Comparison of ENCODE assay signal across 25 mouse cellular contexts in genomic region chr8:10879883-10880282, GRCm38 (mm10).
DNase-seq lines count a peak whose midpoint lies in the region; ATAC-seq lines count a peak whose summit lies in the region.
"Had no signal": no experiment of that assay in that cellular context is flagged by ENCODE, and none has a peak within 500 bp of the region (broad histone marks: within the 10 kb centered on the region; RNA-seq: fewer than 3 reads in every experiment).

No protein-coding gene starts in this region.

- H3K9me3 ChIP-seq in hindbrain, embryonic 10.5 days = no peaks in the 10 kb centered on the region
- no peaks in the 10 kb centered on the region for H3K9me3 ChIP-seq in hindbrain, embryonic 16.5 days (ENCODE audit: control insufficient read depth, low read length)
- H3K9me3 ChIP-seq in liver, embryonic 16.5 days (replicated peaks; ENCODE audit: control insufficient read depth, low read length) = no peaks in the 10 kb centered on the region
- H3K9me3 ChIP-seq in liver, embryonic 11.5 days (ENCODE audit: control insufficient read depth, low read length) = no peaks in the 10 kb centered on the region
- no peaks in the 10 kb centered on the region for H3K9me3 ChIP-seq in stomach, embryonic 16.5 days (replicated peaks; ENCODE audit: control insufficient read depth, low read length)
- H3K9me3 ChIP-seq in heart, embryonic 10.5 days = no peaks in the 10 kb centered on the region
- H3K9me3 ChIP-seq: G1E; heart, embryonic 15.5 days; limb, embryonic 10.5 days; liver, embryonic 13.5 days; midbrain, embryonic 13.5 days; neural tube, embryonic 12.5 days had no signal

- H3K36me3 ChIP-seq in hindbrain, embryonic 10.5 days = no peaks in the 10 kb centered on the region
- no peaks in the 10 kb centered on the region for H3K36me3 ChIP-seq in hindbrain, embryonic 16.5 days (ENCODE audit: control insufficient read depth, insufficient read depth, low read length)
- no peaks in the 10 kb centered on the region for H3K36me3 ChIP-seq in liver, embryonic 16.5 days (ENCODE audit: control insufficient read depth, insufficient read depth)
- no peaks in the 10 kb centered on the region for H3K36me3 ChIP-seq in liver, embryonic 11.5 days (ENCODE audit: control insufficient read depth, insufficient read depth, low read length)
- no peaks in the 10 kb centered on the region for H3K36me3 ChIP-seq in stomach, embryonic 16.5 days (ENCODE audit: control insufficient read depth, insufficient read depth, low read length)
- no peaks in the 10 kb centered on the region for H3K36me3 ChIP-seq in heart, embryonic 10.5 days
- H3K36me3 ChIP-seq: G1E; heart, embryonic 15.5 days; limb, embryonic 10.5 days; liver, embryonic 13.5 days; midbrain, embryonic 13.5 days; neural tube, embryonic 12.5 days had no signal

- H3K4me1 ChIP-seq in hindbrain, embryonic 10.5 days (replicated peaks) = peaks cover 12% of the 10 kb centered on the region
- peaks cover 2% of the 10 kb centered on the region; the same call in 1 of the 2 replicates for H3K4me1 ChIP-seq in hindbrain, embryonic 16.5 days (ENCODE audit: control insufficient read depth, insufficient read depth, low read depth, low read length)
- H3K4me1 ChIP-seq in liver, embryonic 16.5 days (ENCODE audit: control insufficient read depth, low read depth, low read length) = no peaks in the 10 kb centered on the region
- H3K4me1 ChIP-seq in liver, embryonic 11.5 days (replicated peaks; ENCODE audit: control insufficient read depth, insufficient read depth, low read length) = no peaks in the 10 kb centered on the region
- 0 out of 2 replicates have a peak, but pooled peaks cover 6% of the 10 kb centered on the region for H3K4me1 ChIP-seq in stomach, embryonic 16.5 days (ENCODE audit: control insufficient read depth, insufficient read depth, low read length)
- peaks cover 6% of the 10 kb centered on the region; the same call in 1 of the 2 replicates for H3K4me1 ChIP-seq in heart, embryonic 10.5 days
- H3K4me1 ChIP-seq: limb, embryonic 10.5 days; midbrain, embryonic 13.5 days had no signal

- no peak overlapping the region for H3K4me3 ChIP-seq in hindbrain, embryonic 10.5 days
- H3K4me3 ChIP-seq in hindbrain, embryonic 16.5 days (ENCODE audit: low read length) = no peak overlapping the region
- H3K4me3 ChIP-seq in liver, embryonic 16.5 days (ENCODE audit: low read depth, low read length) = no peak overlapping the region
- H3K4me3 ChIP-seq in liver, embryonic 11.5 days (ENCODE audit: low read depth, low read length) = no peak overlapping the region
- no peak overlapping the region for H3K4me3 ChIP-seq in stomach, embryonic 16.5 days (replicated peaks; ENCODE audit: low read length)
- H3K4me3 ChIP-seq in heart, embryonic 10.5 days = no peak overlapping the region
- H3K4me3 ChIP-seq: heart, embryonic 15.5 days; layer of hippocampus, adult 2 months; limb, embryonic 10.5 days; liver, embryonic 13.5 days; midbrain, embryonic 13.5 days; neural tube, embryonic 12.5 days had no signal

- no peak for DNase-seq in hindbrain, embryonic 10.5 days (ENCODE audit: low spot score)
- no peak for DNase-seq in liver, embryonic 11.5 days (ENCODE audit: low spot score)
- DNase-seq in right cerebral cortex, adult 2 months (ENCODE audit: low spot score in 2 of 2) = no peak
- no peak for DNase-seq in heart, embryonic 10.5 days (ENCODE audit: low spot score)
- DNase-seq: adrenal gland, adult 8-10 months; cerebellum, adult 11-12 months; cerebellum, postnatal 14 days; embryo, embryonic 11 days; gastrocnemius, postnatal 36 days; heart, postnatal 4 days; liver, embryonic 13.5 days; thymus, adult 18-20 months; thymus, postnatal 4 days had no signal

- peaks cover 17% of the 10 kb centered on the region for H3K27me3 ChIP-seq in hindbrain, embryonic 10.5 days (ENCODE audit: insufficient read depth, poor library complexity, severe bottlenecking)
- no peaks in the 10 kb centered on the region for H3K27me3 ChIP-seq in hindbrain, embryonic 16.5 days (replicated peaks; ENCODE audit: control insufficient read depth, insufficient read depth, low read length)
- H3K27me3 ChIP-seq in liver, embryonic 16.5 days (ENCODE audit: control insufficient read depth, insufficient read depth, low read depth, low read length) = no peaks in the 10 kb centered on the region
- no peaks in the 10 kb centered on the region; the same call in 1 of the 2 replicates for H3K27me3 ChIP-seq in liver, embryonic 11.5 days (replicated peaks; ENCODE audit: control insufficient read depth, insufficient read depth, low read length)
- H3K27me3 ChIP-seq in stomach, embryonic 16.5 days (ENCODE audit: control insufficient read depth, insufficient read depth, low read length) = no peaks in the 10 kb centered on the region
- no peaks in the 10 kb centered on the region for H3K27me3 ChIP-seq in heart, embryonic 10.5 days (ENCODE audit: insufficient read depth, poor library complexity, severe bottlenecking)
- H3K27me3 ChIP-seq: CH12.LX; midbrain, embryonic 13.5 days; neural tube, embryonic 12.5 days had no signal

- H3K9ac ChIP-seq in hindbrain, embryonic 16.5 days (ENCODE audit: low read depth, low read length) = no peak overlapping the region
- no peak overlapping the region for H3K9ac ChIP-seq in liver, embryonic 16.5 days (ENCODE audit: low read depth, low read length)
- H3K9ac ChIP-seq in liver, embryonic 11.5 days (ENCODE audit: low read depth, low read length) = no peak overlapping the region
- H3K9ac ChIP-seq in stomach, embryonic 16.5 days (ENCODE audit: low read length) = no peak overlapping the region
- H3K9ac ChIP-seq: heart, embryonic 15.5 days; liver, embryonic 13.5 days; midbrain, embryonic 13.5 days; neural tube, embryonic 12.5 days had no signal

- ATAC-seq in hindbrain, embryonic 16.5 days = no peak
- no peak for ATAC-seq in liver, embryonic 16.5 days (ENCODE audit: low read depth)
- ATAC-seq in liver, embryonic 11.5 days (replicated peaks; ENCODE audit: low FRiP score) = no peak
- peak; percentile 74 for ATAC-seq in granulocyte monocyte progenitor cell, adult 5-6 weeks (replicated peaks; ENCODE audit: poor library complexity, severe bottlenecking)
- ATAC-seq in stomach, embryonic 16.5 days (ENCODE audit: insufficient read depth, low FRiP score) = no peak
- ATAC-seq: hindbrain, postnatal 0 days; midbrain, embryonic 13.5 days had no signal

- H3K4me2 ChIP-seq in hindbrain, embryonic 16.5 days (ENCODE audit: low read length) = no peak overlapping the region
- no peak overlapping the region for H3K4me2 ChIP-seq in liver, embryonic 16.5 days (ENCODE audit: low read depth, low read length)
- no peak overlapping the region for H3K4me2 ChIP-seq in liver, embryonic 11.5 days
- H3K4me2 ChIP-seq in stomach, embryonic 16.5 days (ENCODE audit: low read depth, low read length) = no peak overlapping the region
- H3K4me2 ChIP-seq: heart, embryonic 15.5 days; liver, embryonic 13.5 days; midbrain, embryonic 13.5 days; neural tube, embryonic 12.5 days had no signal

- H3K27ac ChIP-seq in hindbrain, embryonic 10.5 days = 0 out of 2 replicates have a peak overlapping the region, but pooled peaks have one; percentile 29
- no peak overlapping the region for H3K27ac ChIP-seq in hindbrain, embryonic 16.5 days (ENCODE audit: low read depth, low read length)
- peak overlapping the region; percentile 71 for H3K27ac ChIP-seq in liver, embryonic 16.5 days (ENCODE audit: low read length)
- H3K27ac ChIP-seq in liver, embryonic 11.5 days (ENCODE audit: low read depth, low read length) = no peak overlapping the region
- H3K27ac ChIP-seq in stomach, embryonic 16.5 days (ENCODE audit: low read length) = 0 out of 2 replicates have a peak overlapping the region, but pooled peaks have one; percentile 4
- H3K27ac ChIP-seq in heart, embryonic 10.5 days = no peak overlapping the region
- H3K27ac ChIP-seq: heart, embryonic 15.5 days; hindbrain, postnatal 0 days; layer of hippocampus, adult 2 months; limb, embryonic 10.5 days; liver, embryonic 13.5 days; midbrain, embryonic 13.5 days; neural tube, embryonic 12.5 days had no signal

- WGBS in hindbrain, embryonic 10.5 days = 54% methylated on average over 6 of the region's 6 CpGs
- 34% methylated on average over 6 of the region's 6 CpGs for WGBS in hindbrain, embryonic 16.5 days
- 56% methylated on average over 6 of the region's 6 CpGs for WGBS in liver, embryonic 16.5 days (ENCODE audit: insufficient replicate concordance)
- WGBS in liver, embryonic 11.5 days = 74% methylated on average over 6 of the region's 6 CpGs
- 65% methylated on average over 6 of the region's 6 CpGs for WGBS in stomach, embryonic 16.5 days
- 76% methylated on average over 6 of the region's 6 CpGs for WGBS in heart, embryonic 10.5 days

Comparison
In these comparisons a context has a peak if more than half of its experiments do, and no peak if none do; other contexts are left out.
1. H3K27ac ChIP-seq: peak in hindbrain, embryonic 10.5 days (single experiment), liver, embryonic 16.5 days (single experiment) and stomach, embryonic 16.5 days (single experiment); none in hindbrain, embryonic 16.5 days (single experiment), liver, embryonic 11.5 days (single experiment) and heart, embryonic 10.5 days (single experiment).